Comparison of ENCODE assay signal across 9 mouse cellular contexts in the genomic region with DNA sequence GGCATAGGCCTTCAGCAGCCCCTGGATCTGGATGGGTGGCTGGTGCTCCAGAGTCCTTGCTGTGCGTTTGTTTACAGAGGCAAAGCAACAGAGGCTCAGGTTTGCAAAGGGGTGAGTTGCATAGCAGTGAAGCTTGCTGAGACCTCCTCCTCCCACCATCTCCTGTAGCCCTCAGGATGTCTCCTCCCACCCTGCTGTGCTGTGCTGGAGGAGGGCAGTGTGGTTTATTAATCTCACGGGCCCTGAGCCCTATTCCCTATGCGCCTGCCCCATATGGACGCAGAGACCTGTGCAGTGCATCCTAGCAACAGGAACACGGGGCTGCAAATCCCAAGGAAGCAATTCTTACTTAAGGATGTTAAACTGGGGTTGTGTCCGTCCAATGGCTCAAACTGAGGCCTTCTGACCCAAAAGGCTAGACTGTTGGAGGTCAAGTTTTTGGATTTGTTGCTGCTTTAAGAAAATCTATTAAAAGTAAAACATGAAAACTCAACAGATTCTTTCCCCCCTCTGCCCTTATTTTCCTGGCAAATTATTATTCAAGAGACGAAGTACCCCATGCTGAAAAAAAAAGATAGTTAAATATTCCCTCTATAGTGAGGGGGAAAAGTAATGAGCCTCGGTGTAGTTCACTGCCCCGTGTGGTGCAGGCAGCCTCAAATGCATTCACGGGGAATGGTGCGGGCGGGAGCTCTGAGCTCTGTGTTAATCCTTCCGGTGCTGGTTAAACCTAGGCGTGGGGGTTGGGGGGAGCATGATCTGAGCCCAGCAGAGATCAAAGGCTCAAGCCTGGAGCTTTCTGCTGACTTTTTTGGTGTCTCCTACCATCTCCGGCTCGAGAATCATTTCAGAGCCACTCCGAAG.
DNase-seq lines count a peak whose midpoint lies in the region; ATAC-seq and TF ChIP-seq lines count a peak whose summit lies in the region.
"Had no signal": no experiment of that assay in that cellular context is flagged by ENCODE, and none has a peak within 500 bp of the region (broad histone marks: within the 10 kb centered on the region; RNA-seq: fewer than 3 reads in every experiment).

No protein-coding gene starts in this region.

- no peak overlapping the region for H3K9ac ChIP-seq in liver, postnatal 0 days (replicated peaks)
- H3K9ac ChIP-seq in forebrain, embryonic 11.5 days (ENCODE audit: low read length) = no peak overlapping the region
- H3K9ac ChIP-seq in limb, embryonic 13.5 days = peak overlapping the region; percentile 51; the same call in 1 of the 2 replicates
- H3K9ac ChIP-seq: embryonic facial prominence, embryonic 13.5 days had no signal

- no peaks in the 10 kb centered on the region for H3K9me3 ChIP-seq in liver, postnatal 0 days (ENCODE audit: low read length)
- H3K9me3 ChIP-seq in forebrain, embryonic 11.5 days (ENCODE audit: control insufficient read depth, low read length) = no peaks in the 10 kb centered on the region
- H3K9me3 ChIP-seq in limb, embryonic 13.5 days = no peaks in the 10 kb centered on the region
- H3K9me3 ChIP-seq: embryonic facial prominence, embryonic 13.5 days had no signal

- TF ChIP-seq EP300 in liver, postnatal 0 days (IDR thresholded peaks at IDR 0.05; ENCODE audit: low read depth) = no peak

- no peak overlapping the region for H3K4me2 ChIP-seq in liver, postnatal 0 days (ENCODE audit: low read depth, low read length)
- H3K4me2 ChIP-seq in forebrain, embryonic 11.5 days (ENCODE audit: low read depth, low read length, severe bottlenecking) = peak overlapping the region; percentile 5; the same call in 1 of the 2 replicates
- peak overlapping the region; percentile 35; the same call in 1 of the 2 replicates for H3K4me2 ChIP-seq in limb, embryonic 13.5 days (replicated peaks)
- H3K4me2 ChIP-seq: embryonic facial prominence, embryonic 13.5 days had no signal

- DNase-seq in liver = peak; percentile 12
- no peak for DNase-seq in liver, postnatal 0 days
- peak; percentile 70 for DNase-seq in forebrain, embryonic 11.5 days (ENCODE audit: low spot score)
- DNase-seq in thymus, postnatal 0 days (ENCODE audit: low spot score) = peak; percentile 12
- DNase-seq in frontal cortex, postnatal 25 days (ENCODE audit: low spot score in 2 of 2) = no peak
- no peak for DNase-seq in testis, postnatal 10 days (ENCODE audit: low spot score)
- no peak for DNase-seq in lung, postnatal 25 days (ENCODE audit: low spot score)

- H3K36me3 ChIP-seq in liver, postnatal 0 days (replicated peaks; ENCODE audit: insufficient read depth, low read length) = no peaks in the 10 kb centered on the region
- no peaks in the 10 kb centered on the region for H3K36me3 ChIP-seq in forebrain, embryonic 11.5 days (ENCODE audit: control insufficient read depth, insufficient read depth, low read length)
- no peaks in the 10 kb centered on the region for H3K36me3 ChIP-seq in limb, embryonic 13.5 days
- H3K36me3 ChIP-seq: embryonic facial prominence, embryonic 13.5 days had no signal

- no peak overlapping the region for H3K4me3 ChIP-seq in liver, postnatal 0 days (ENCODE audit: low read depth, low read length)
- H3K4me3 ChIP-seq in forebrain, embryonic 11.5 days (ENCODE audit: low read depth, low read length) = no peak overlapping the region
- H3K4me3 ChIP-seq in limb, embryonic 13.5 days = no peak overlapping the region
- H3K4me3 ChIP-seq: embryonic facial prominence, embryonic 13.5 days had no signal

- ATAC-seq in liver, postnatal 0 days = no peak
- peak; percentile 84 for ATAC-seq in forebrain, embryonic 11.5 days (replicated peaks; ENCODE audit: low FRiP score)
- no peak for ATAC-seq in limb, embryonic 13.5 days (ENCODE audit: low FRiP score, low read depth)

- 14% methylated on average over 17 of the region's 17 CpGs for WGBS in liver, postnatal 0 days (ENCODE audit: insufficient replicate concordance)
- 3% methylated on average over 17 of the region's 17 CpGs for WGBS in forebrain, embryonic 11.5 days
- 4% methylated on average over 17 of the region's 17 CpGs for WGBS in limb, embryonic 13.5 days

- 0 out of 2 replicates have a peak, but pooled peaks cover 3% of the 10 kb centered on the region for H3K4me1 ChIP-seq in liver, postnatal 0 days (ENCODE audit: insufficient read depth)
- H3K4me1 ChIP-seq in forebrain, embryonic 11.5 days (replicated peaks; ENCODE audit: control insufficient read depth, insufficient read depth, low read length) = peaks cover 10% of the 10 kb centered on the region; the same call in 1 of the 2 replicates
- peaks cover 15% of the 10 kb centered on the region for H3K4me1 ChIP-seq in limb, embryonic 13.5 days

- no peak for TF ChIP-seq CTCF in liver, postnatal 0 days (IDR thresholded peaks at IDR 0.05; ENCODE audit: low read depth)

- H3K27me3 ChIP-seq in liver, postnatal 0 days (ENCODE audit: insufficient read depth, low read length) = no peaks in the 10 kb centered on the region
- H3K27me3 ChIP-seq in forebrain, embryonic 11.5 days (ENCODE audit: control insufficient read depth, insufficient read depth, low read length) = no peaks in the 10 kb centered on the region; the same call in 1 of the 2 replicates
- 0 out of 2 replicates have a peak, but pooled peaks cover 7% of the 10 kb centered on the region for H3K27me3 ChIP-seq in limb, embryonic 13.5 days

- no peak overlapping the region for H3K27ac ChIP-seq in liver, postnatal 0 days (ENCODE audit: low read depth)
- H3K27ac ChIP-seq in forebrain, embryonic 11.5 days (ENCODE audit: low read depth, low read length) = peak overlapping the region; percentile 9; the same call in 1 of the 2 replicates
- H3K27ac ChIP-seq in limb, embryonic 13.5 days = no peak overlapping the region
- H3K27ac ChIP-seq: embryonic facial prominence, embryonic 13.5 days had no signal

Comparison
In these comparisons a context has a peak if more than half of its experiments do, and no peak if none do; other contexts are left out.
1. DNase-seq: peak in liver (single experiment), forebrain, embryonic 11.5 days (single experiment) and thymus, postnatal 0 days (single experiment); none in liver, postnatal 0 days (single experiment), frontal cortex, postnatal 25 days (0 of 2), testis, postnatal 10 days (single experiment) and lung, postnatal 25 days (single experiment).